Mouse (Mus musculus) layer of hippocampus, postnatal 10 days (tissue): Measurements from ENCODE around the gene Ryr3. TPM values are rescaled to one million over a fixed set of nuclear protein-coding genes. Genes with fewer than 3 reads are reported as not detected.
"Not testable (repeated sequence)": the region's sequence is repeated elsewhere in the genome, so short reads cannot be mapped to it uniquely, and the experiment has no call there.

Experiments used
- DNase-seq, 2 experiments: peaks; one replicate each; pipeline ENCODE4 v3.0.0; 2021; ENCODE audit warnings: low spot score in 2 of 2
- total RNA-seq, 2 experiments: library from RNA; stranded (reverse); gene quantifications; 2 replicates each; pipeline ENCODE4 v1.2.3; 2021

The Ryr3 gene
- total RNA-seq, 2 experiments from 2014 or later = 63.8 to 74.1 TPM

DNA sequence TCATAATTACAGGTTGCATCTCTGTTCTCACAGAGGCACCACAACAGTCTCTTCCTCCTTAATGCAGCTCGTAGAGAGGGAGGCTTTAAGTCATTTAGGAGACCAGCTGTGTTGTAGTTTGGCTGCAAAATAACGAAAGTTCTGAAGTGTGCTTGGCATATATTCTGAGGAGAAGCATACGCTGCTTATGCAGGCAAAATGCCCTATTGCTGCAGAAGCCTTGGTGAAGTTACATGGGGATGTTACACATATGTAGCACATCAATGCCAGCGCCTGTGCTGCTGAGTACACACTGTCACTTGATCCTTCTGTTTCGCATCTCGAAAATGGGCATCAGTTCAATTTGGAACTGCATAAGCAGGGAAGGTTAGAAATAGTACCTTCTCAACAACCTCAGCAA lies 112.3 kb downstream of the Ryr3 start:
- DNase-seq = peak; percentile 14 to 28

DNA sequence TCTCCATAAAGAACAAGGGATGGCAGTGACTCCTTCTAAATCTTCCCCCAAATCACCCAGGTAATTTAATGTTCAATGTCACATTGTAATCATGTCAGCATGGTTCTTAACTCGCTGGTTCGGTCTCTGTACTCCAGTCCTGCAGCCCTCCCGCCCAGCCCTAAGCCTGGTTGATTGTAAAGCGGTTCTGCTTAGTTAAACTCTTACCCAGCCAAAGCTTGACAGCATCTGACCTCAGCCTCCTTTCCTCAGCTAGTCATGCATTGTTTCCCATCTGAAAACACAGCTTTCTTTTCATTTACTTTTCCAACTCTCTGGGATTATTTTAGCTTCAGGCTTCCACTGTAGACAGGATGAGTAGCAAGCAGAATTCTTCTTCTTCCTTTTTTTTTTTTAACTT lies 121.7 kb downstream of the Ryr3 start:
- no peak for DNase-seq

DNA sequence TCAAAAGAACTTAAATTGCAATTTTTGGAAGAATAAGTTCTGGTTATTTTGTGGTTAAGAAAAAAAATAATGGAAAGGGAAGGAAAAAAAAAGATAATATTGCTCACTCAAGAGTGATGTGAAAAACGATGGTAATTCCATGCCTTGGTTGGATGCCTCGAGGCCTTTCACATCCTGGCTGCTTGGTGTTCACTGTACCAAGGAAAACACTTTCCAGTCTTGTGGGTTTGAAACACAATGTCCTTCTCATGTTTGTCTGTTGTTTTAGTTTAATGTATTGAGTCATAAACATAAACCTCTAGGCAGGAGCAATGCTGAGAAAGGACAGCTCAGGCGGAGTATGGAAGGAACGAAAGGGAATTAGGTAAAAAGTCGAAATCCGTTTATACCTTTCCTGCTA lies 122.8 kb downstream of the Ryr3 start:
- DNase-seq = no peak

DNA sequence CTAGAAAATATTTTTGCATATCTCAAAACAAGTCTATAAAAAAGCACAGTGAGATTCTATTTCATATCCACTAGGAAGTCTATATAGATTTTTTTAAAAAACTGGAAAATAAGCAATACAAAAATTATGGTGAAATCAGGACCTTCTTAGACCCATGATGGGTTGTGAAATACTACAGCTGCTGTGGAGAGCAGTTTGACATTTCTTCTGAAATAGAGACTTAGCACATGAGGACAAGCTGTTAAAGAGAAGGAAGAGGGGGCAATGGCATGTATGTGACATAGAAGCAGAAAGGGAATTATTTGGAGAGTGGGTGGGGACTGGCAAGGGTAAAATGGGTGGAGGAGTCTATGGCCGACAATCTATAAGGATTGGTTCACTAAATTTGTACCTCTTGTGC lies 124.1 kb downstream of the Ryr3 start:
- DNase-seq = no peak

DNA sequence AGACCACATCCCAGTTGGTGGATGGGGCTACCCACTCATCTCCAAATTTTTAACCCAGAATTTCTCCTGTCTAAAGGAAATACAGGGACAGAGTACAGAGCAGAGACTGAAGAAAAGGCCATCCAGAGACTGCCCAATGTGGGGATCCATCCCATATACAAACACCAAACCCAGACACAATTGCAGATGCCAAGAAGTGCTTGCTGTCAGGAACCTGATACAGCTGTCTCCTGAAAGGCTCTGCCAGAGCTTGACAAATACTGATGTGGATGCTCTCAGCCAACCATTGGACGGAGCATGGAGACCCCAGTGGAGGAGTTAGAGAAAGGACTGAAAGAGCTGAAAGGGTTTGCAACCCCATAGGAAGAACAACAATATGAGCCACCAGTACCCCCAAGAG lies 125.6 kb downstream of the Ryr3 start:
- DNase-seq = not testable (repeated sequence)

DNA sequence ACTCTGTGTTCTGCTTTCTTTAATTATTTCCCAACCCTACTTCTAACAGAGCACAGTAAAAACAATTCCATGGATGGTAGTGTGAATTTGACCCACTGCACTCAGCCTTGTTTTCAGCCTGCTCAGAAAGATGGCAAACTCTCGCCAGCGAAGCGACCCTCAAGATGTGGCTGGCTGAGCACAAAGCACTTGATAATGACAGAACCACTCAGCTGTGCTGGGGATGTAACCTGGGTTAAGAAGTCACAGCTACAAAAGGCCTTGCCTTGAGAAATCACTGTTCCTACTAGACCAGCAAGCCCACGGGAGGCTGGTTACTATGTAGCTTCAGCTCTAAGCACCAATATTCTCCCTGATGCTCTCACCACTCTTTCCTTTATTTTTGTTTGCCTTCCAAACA lies 140.5 kb downstream of the Ryr3 start:
- DNase-seq = no peak

DNA sequence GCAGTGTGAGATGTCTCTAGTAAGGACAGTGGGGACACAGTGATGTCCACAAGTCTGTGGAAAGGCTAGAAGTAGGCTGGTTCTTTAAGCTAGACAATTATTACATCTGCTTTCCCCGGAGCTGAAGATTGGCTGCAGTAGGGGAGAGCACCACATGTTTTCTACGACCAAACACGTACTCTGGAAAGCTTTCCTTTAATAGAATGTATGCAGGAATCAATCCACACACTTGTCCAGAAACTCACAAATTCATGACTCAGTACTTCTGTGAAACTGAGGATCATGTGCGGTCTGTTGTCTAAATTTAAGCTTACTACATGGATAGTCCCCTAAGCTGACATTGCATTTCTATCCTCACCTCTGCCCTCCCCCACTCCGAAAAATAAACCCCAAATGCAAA lies 157.5 kb downstream of the Ryr3 start:
- no peak for DNase-seq

DNA sequence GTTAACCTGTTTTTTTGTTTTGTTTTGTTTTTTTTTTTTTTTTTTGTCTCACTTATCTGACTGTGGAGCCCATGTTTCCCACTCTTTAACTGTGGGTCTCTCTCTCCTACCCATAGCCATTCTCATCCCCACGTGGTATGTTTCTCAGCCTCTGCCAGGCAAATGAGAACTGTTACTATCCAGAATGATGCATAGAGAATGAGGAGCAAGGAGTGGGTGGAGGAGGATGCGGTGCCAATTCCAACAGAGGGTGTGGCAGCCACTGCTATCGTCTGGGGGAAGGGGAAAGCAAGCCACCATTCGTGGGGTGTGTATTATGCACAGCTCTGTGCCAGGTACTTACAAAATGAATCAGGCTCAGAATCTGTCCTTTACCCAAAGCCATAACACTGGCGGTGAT lies 158.0 kb downstream of the Ryr3 start:
- DNase-seq = peak; percentile 41 to 60

DNA sequence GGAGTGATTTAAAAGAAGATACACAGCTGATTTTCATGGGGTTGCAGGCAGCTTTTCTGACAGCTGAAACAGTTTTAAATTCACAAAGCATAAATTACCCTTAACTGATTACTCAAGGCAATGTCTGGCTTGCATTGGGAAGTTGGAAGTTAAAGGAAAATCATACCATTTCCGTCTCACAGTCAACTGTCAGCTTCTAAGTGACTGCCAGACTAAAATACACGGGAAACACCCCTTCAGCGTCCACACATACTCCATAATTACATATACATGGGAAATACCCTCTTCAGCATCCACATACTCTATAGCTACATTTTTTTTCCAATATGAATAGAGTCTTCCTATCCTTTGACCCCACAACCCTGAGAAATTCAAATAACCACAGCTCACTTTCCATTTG lies 158.8 kb downstream of the Ryr3 start:
- DNase-seq = no peak

DNA sequence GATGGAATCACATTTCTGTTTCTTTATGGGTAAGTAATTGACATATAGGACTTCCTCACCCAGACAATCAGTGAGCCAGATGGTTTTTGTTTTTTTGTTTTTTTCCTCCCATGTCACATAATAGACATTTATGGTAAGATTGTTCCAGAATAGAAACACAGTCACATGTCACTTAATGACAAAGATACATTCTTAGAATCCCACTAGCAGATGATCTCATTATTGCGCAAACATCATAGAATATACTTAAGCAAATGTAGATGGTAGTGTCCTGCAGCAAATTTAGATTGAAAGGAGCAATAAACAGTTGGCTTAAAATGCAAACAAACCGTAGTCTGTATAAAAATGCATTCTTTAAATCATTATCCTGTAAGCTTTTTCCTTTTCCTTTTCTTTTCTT lies 161.3 kb downstream of the Ryr3 start:
- DNase-seq = no peak

DNA sequence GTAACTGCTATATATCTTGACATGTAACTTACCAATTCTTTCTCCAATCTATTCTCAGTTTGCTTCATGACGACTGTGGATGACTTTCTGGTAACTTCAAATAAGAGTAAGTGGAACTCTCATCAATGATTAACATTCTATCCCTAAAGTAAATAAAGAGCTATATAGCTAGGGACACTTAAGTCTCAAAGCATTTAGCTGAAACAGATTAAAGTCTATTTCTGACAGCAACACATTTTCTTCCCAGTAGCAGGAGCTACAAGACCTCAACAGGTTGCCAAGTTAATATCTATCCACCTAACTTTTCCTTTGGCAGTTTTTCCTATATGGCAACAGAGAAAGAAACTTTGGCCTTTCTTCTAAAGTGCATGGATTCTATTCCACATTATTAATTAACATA lies 167.1 kb downstream of the Ryr3 start:
- no peak for DNase-seq

DNA sequence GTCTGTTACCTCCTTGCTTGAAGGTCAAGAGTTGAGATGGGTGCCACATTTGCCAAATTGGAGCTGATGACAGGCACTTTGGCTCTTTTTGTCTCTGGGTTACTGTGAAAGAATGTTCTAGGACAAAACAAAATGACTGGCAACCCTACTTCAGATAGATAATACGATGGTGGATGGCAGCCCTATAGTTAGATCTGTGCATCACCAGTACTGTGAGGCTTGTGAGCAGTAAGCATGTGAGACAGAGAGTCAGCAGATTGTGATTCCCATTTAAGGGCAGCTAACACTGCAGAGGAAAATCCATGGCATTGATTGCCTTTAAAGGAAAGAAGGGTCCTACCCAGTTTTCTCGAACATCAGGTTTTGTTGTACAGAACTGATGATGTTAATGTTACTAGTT lies 180.3 kb downstream of the Ryr3 start:
- DNase-seq = no peak

DNA sequence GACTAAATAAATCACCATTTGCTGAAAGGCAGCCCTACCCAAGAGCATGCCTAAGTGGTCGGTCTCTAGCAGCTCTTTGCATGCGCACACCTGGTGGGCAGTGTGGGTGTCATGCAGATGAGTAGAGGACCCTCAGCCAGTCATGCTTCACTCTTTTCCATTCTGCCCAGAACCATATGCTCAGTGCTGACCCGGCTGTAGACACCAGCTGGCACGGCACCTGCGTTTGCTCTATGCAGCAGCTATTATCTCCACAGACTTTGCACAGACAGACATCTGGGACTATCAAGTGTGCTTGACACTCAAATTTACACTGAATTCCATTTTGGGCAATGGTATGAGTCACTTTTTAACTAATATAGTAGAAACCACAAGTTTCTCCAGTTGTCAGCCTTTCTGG lies 186.2 kb downstream of the Ryr3 start:
- DNase-seq = no peak

DNA sequence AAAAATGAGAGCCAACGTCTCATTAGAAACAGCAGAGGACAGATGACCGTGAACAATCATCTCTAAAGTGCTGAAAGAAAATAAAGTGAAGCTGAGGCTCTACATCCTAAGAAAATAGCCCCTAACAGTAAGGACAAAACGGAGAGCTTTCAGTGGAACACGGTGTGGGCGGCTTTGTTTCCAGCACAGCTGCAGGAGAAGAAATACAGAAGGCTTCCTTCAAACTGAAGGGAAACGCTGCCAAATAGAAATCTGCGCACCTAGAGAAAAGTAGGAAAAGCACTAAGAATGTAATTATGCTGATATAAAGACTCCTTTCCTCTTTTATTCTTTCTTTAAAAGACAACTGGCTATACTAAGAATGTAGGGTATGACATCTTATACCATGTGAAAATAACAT lies 197.0 kb downstream of the Ryr3 start:
- DNase-seq = no peak

DNA sequence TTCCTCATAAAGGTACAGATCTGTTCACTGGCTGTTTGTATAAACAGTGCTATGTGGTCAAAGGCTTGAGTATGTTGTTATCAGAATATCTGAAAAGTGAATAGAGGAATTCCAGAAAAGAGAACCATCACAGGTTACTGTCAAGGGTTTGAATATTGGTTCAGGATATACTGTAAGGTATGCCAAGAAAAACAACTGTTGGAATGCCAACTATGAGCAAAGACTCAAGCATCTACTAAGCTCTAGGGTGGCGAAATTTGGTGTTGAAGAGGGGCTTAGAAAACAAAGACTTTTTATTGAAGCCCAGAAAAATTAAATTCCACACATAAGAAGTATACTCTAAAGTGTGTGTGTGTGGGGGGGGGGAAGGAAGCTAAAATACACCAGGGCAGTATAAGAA lies 198.6 kb downstream of the Ryr3 start:
- no peak for DNase-seq

DNA sequence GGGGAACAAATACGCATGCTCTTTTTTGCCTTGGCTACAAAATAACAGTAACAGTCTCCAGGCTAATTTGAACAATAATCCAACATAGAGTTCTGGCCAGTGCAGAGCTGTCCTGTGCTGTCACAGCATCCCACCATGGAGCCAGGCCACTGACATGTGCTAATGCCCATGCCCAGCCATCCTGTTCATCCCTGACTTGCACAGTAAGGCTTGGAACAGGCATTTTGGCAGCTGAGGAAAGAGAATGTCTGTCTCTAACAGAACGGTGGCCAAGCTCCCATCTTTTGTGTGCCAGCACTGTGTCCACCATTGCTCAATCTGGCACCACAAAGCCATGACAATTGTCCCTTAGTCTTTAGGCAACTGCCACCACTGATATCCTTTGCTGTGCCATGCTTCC lies 200.7 kb downstream of the Ryr3 start:
- DNase-seq = no peak

DNA sequence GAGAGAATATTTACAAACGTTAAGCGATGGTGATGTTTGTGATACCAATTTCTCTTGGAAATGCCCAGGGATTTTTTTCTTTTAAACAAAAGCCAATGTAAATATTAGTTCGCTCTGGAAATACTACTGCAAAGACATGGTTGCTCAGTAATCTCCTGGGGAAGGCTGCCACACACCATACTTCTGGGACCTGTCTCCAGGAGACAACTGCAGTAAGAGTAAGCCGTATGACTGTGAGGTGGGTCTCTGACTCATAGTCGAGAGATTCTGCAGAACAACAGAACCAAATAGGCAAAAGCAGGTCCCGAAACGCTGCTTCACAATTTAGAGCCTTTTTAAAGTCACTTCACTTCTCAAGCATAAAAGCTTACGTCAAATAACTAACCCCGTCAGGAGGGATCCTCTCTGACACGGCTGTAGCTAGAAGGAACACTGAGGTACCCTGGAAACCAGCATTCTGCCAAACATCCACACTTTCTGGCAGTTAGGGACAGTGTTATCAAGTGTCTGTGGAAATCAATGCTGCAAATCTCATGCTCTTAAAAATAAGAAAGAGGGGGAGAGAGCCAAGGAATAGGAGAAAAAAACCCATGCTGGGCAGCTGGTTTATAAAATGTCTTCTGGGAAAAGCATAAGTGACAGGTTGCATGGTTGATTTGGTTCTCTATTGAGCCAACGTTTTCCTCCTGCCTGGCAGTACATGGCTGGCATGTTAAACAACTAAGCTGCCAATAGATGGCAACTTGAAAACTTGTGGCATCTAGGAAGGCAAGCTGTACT lies 207.7 kb downstream of the Ryr3 start:
- DNase-seq = no peak

DNA sequence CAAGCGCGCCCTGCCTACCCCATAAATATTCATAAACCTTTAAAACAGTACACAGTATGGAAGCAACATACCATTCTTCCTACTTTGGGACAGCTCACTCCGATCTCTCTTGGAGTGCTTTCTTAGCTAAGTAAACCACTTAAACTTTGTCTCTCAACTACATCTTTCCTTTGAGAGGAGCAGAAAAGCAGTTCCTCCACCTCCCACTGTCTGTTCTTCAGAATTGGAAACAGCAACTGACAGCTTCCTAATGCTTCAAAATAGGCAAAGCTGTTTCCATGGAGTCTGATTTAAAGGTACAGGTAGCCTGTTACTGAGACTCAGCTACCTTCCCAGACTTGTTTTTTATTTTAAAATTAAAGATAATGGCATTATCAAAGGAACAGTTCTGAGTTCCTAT lies 218.4 kb downstream of the Ryr3 start:
- no peak for DNase-seq

DNA sequence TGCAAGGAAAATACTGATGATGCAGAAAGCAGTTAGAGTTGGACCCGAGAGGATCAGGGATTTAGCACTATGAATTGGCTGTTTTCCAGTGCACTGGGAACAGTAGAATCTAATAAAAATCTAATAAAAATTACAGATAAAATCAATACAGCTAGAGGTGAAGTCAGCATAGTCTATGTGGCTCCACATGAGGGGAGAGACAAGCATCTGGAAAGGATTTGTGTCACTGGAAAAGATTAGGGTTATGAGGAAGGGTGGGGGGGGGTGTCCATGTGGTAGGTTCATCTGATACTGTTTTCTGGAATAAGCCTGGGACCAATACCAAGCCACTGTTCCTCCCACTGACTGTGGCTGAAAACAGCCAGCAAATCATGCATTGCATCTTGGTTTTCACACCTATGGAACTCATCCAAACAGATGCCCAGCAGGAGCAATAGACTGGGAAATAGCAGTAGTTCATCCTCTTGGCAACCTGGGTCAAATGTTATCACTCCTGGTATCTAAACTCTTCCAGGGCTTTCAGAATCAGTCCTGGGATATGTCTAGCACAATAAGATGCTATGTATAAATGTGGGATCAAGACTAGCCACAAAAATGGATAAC lies 233.9 kb downstream of the Ryr3 start:
- DNase-seq = no peak

DNA sequence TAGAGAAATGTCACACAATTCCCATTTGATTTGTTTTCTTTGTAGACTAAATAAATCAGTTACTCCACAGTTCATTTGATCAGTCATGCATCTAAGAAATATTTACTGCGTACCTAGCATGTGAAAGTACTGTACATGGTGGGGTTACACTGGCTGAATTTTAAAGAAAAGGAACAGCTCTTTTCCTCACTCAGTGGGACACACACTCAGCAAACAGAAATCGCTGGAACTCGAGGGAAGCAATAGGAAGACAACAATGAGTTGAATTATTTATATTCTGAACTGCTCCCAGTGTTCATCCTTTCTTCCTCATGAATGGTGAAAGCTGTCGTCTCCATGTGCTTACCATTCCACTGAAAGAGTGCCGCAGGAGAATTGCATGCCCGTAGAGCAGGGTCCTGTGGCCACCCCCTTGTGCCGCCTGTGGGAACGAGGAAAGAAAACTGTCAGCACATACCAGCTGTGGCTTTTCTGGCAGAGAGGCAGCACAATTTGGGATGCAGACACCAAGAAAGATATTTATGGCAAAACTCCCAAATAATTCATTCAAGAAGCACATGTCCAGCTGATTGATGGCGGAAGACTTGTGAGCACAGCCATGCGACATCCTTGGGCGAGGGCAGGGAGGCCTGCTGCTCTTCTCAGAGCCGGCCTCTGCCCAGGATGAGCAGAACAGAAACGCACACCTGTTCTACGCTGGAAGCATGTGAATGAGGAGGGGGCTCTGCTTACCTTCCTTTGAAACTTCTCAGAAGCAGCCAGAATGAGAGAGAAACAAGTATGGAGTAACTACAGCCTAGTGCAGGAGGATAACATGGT lies 249.9 kb downstream of the Ryr3 start:
- no peak for DNase-seq

DNA sequence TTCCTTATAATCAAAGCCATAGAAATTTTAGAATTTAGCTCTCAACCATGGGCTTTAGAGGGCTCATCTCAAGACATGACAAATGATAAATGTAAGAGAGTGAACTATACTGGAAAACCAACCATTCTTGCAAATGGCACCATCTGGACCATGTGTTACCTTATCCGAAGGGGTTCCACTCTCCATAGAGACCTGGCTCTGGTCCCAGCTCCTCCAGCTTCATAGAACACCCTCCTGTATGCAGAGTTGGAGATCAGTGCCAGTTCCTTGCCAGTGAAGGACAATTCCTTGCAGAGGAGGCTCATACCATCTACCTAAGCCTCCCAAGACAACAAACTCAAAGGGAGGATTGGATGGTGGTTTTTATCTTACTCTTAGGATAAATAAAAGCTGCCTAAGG lies 268.0 kb downstream of the Ryr3 start:
- DNase-seq = no peak

DNA sequence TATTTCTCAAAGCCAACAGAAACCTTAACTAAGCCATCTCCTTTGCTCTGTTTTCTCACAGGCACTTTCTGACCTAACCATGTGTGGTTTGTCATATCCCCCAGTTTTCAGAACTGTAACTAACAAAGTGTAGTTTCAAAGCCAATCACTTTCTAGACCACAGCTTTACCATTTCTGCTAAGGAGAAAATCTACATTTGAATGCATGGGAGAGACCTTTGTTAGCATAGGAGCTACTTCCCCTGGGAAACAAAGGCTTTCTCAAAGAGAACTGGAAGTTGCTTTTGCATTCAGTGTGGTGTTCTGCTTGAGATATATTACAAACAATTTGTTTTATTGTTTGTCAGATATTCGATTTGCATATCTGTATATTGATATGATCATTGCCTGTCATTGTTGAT lies 285.1 kb downstream of the Ryr3 start:
- no peak for DNase-seq
